Mouse (Mus musculus) C2C12 (cell line): ENCODE measurements around the gene Dhx36. TPM values are rescaled to one million over a fixed set of nuclear protein-coding genes. Genes with fewer than 3 reads are reported as not detected.

Experiments used
- H3K27me3 ChIP-seq: one replicate; pipeline ENCODE4 v1.6.1; 2011; ENCODE audit not compliant: control insufficient read depth, insufficient read depth, insufficient read length
- H3K36me3 ChIP-seq: one replicate; pipeline ENCODE4 v1.6.1; 2011; ENCODE audit not compliant: control insufficient read depth, insufficient read depth
- H3K4me3 ChIP-seq: one replicate; pipeline ENCODE4 v1.5.1; 2011; ENCODE audit warnings: mild to moderate bottlenecking, control low read depth; ENCODE audit not compliant: poor library complexity, insufficient read depth, severe bottlenecking
- H3K79me2 ChIP-seq: one replicate; pipeline ENCODE4 v1.6.1; 2011; ENCODE audit not compliant: control insufficient read depth, insufficient read depth
- H3K79me3 ChIP-seq: one replicate; pipeline ENCODE4 v1.6.1; 2011; ENCODE audit warnings: low read depth, control low read depth
- H3ac ChIP-seq: one replicate; pipeline ENCODE3; 2011; ENCODE audit warnings: low read depth; ENCODE audit not compliant: control insufficient read depth, insufficient read length
- CEBPB ChIP-seq: IDR thresholded peaks from one replicate; pipeline ENCODE4 v1.6.1; 2011; ENCODE audit warnings: low read depth, mild to moderate bottlenecking, control low read depth, moderate library complexity
- CTCF ChIP-seq: IDR thresholded peaks from one replicate; pipeline ENCODE4 v1.5.1; 2011; ENCODE audit not compliant: control insufficient read depth, insufficient read depth, insufficient read length
- FOSL1 ChIP-seq: IDR thresholded peaks from one replicate; pipeline ENCODE4 v1.8.0; 2011; ENCODE audit warnings: mild to moderate bottlenecking, low read length; ENCODE audit not compliant: poor library complexity, insufficient read depth, severe bottlenecking
- MAX ChIP-seq: IDR thresholded peaks from one replicate; pipeline ENCODE4 v1.6.1; 2011; ENCODE audit warnings: mild to moderate bottlenecking, control low read depth
- MYOD1 ChIP-seq: IDR thresholded peaks from one replicate; pipeline ENCODE4 v1.6.1; 2011; ENCODE audit warnings: low read depth; ENCODE audit not compliant: control insufficient read depth, insufficient read length
- MYOG ChIP-seq: IDR thresholded peaks from one replicate; pipeline ENCODE4 v1.6.1; 2011; ENCODE audit not compliant: control insufficient read depth, insufficient read length; ENCODE audit errors: extremely low read depth
- USF1 ChIP-seq: IDR thresholded peaks from one replicate; pipeline ENCODE4 v1.6.1; 2011; ENCODE audit warnings: low read depth, mild to moderate bottlenecking, control low read depth, moderate library complexity
- polyA plus RNA-seq: library from polyadenylated mRNA; unstranded; fragments of >200 nt; fragmentation: generic; extraction: Trizol; gene quantifications from one replicate; pipeline ENCODE4 v1.2.1, GENCODE M21; 2012; ENCODE audit warnings: missing spikeins

Dhx36 gene
- polyA plus RNA-seq, 1 experiment, result 6.7 TPM

DNA sequence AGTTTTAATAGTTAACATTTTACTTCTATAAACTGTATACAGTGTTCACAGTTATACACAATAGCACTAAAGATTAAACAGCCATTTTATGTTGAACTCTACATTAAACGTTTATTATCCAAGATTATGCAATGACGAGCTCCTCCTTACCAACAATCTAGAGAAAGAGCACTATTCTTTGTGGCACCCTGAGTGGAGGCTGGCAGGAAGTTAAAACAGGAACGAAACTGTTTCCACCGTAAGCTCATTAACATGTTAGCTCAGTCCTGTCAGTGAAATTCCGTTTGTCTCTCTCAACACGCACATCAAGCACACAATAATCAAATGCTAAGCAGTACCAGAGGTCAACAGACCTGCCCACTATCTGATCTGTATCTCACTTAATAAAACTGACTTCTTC is 14.2 kb downstream of the Dhx36 start:
- H3K36me3 ChIP-seq, result peaks cover 93% of the 10 kb centered on the region

DNA sequence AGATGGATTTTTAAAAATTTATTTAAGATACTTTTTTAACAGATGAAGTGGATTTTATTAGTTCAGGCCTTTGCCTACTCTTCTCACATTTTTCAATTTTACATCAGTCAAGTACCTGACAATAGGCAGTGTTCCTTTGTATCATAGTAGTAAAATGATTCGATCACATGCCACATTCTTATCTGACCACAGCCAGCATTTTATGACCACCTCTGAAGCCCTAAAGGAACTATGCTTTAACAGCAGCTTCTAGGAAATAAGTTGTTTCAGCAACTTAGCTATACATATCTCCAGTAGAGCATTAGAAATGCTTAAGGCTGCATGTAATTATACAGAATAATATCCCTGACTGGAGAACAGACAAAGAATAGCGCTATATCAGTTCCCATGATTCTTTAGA is 22.5 kb downstream of the Dhx36 start:
- no peaks in the 10 kb centered on the region for H3K27me3 ChIP-seq
- H3K36me3 ChIP-seq, result peaks cover 95% of the 10 kb centered on the region
- no peak overlapping the region for H3K4me3 ChIP-seq
- TF ChIP-seq CEBPB (no peak), MAX (no peak), MYOG (no peak), MYOD1 (no peak), USF1 (no peak), FOSL1 (no peak), CTCF (no peak)
- H3ac ChIP-seq, result no peak overlapping the region
- H3K79me2 ChIP-seq, result no peaks in the 10 kb centered on the region
- no peaks in the 10 kb centered on the region for H3K79me3 ChIP-seq

More for the DNA sequence above, 14.2 kb downstream of the Dhx36 start:
- Histone ChIP-seq H3K79me2 (no peaks in the 10 kb centered on the region), H3K27me3 (no peaks in the 10 kb centered on the region), H3K79me3 (no peaks in the 10 kb centered on the region), H3K4me3 (no peak overlapping the region), H3ac (no peak overlapping the region)
- TF ChIP-seq MAX, result no peak
- TF ChIP-seq MYOG, result no peak
- TF ChIP-seq CEBPB, result no peak
- TF ChIP-seq CTCF, result no peak
- TF ChIP-seq FOSL1, result no peak
- TF ChIP-seq USF1, result no peak
- TF ChIP-seq MYOD1, result no peak

DNA sequence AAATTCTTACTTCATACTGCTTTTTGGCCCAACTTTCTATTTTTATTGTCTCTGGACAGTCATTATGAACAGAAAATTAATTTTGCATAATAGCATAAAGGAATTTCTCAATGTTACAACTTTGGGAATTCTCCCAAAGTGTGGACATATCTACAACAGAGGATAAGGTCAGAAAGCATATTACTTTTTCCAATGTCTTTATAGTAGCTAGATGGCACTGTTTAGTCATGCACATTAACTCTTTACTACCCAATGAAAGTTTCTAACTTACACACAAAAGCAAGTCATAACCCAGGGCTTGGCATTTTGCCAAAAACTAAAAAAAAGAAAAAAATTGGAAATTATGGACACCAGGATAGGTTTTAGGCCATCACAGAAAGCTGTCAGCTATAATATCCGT is 36.6 kb downstream of the Dhx36 start:
- H3K36me3 ChIP-seq, result peaks cover 92% of the 10 kb centered on the region
- H3K4me3 ChIP-seq, result no peak overlapping the region
- TF ChIP-seq CEBPB (no peak), USF1 (no peak), FOSL1 (no peak), MYOD1 (no peak), MAX (no peak), CTCF (no peak), MYOG (no peak)
- H3K79me2 ChIP-seq, result no peaks in the 10 kb centered on the region
- no peak overlapping the region for H3ac ChIP-seq
- no peaks in the 10 kb centered on the region for H3K27me3 ChIP-seq
- H3K79me3 ChIP-seq, result no peaks in the 10 kb centered on the region

DNA sequence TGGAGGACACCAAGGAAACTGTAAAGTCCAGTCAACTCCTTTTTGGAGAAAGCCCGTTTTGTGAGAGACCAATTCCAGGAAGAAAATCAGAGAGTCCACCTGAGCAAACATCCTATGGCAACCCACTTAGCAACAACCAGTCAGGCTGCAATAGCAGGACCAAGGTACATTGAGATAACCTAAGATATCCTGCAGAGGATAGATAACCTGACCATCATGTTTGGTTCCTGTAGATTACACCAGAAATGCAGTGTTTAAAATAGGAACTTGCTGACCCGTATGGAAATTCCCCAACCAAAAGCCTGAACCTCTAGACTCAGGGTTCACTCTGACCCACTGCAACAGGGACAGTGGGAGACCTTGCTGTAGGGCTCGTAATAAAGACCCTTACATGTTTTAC is 42.5 kb downstream of the Dhx36 start:
- Histone ChIP-seq H3K79me3 (no peaks in the 10 kb centered on the region), H3K36me3 (peaks cover 76% of the 10 kb centered on the region)

DNA sequence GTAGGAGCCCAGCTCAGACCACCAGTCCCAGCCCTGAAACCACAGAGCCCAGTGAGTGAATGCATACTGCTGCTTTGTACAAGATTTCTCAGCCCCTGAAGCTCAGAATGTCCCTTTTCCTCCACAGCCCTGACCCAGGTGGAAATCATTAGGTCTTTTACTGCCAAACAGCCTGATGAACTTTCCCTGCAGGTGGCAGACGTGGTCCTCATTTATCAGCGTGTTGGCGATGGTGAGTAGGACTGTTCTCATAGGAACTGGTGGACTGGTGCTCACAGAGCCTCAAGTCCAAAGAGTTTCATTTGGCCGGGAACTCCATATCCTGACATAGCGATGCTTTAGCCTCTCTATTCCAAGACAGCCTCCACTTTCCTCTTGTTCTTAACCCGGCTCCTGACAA is 47.3 kb downstream of the Dhx36 start:
- Histone ChIP-seq H3K27me3 (no peaks in the 10 kb centered on the region), H3K36me3 (peaks cover 51% of the 10 kb centered on the region), H3K4me3 (no peak overlapping the region), H3ac (no peak overlapping the region), H3K79me3 (no peaks in the 10 kb centered on the region), H3K79me2 (no peaks in the 10 kb centered on the region)
- TF ChIP-seq USF1, result no peak
- TF ChIP-seq MAX, result no peak
- no peak for TF ChIP-seq MYOD1
- no peak for TF ChIP-seq MYOG
- no peak for TF ChIP-seq CTCF
- no peak for TF ChIP-seq FOSL1
- no peak for TF ChIP-seq CEBPB

More for the DNA sequence above, 42.5 kb downstream of the Dhx36 start:
- no peaks in the 10 kb centered on the region for H3K27me3 ChIP-seq
- H3ac ChIP-seq, result no peak overlapping the region
- no peak overlapping the region for H3K4me3 ChIP-seq
- TF ChIP-seq FOSL1 (no peak), CTCF (no peak), CEBPB (no peak), MYOD1 (no peak), MAX (no peak), MYOG (no peak), USF1 (no peak)
- no peaks in the 10 kb centered on the region for H3K79me2 ChIP-seq
